Comparison of ENCODE assay signal across 8 mouse cellular contexts in the genomic region with DNA sequence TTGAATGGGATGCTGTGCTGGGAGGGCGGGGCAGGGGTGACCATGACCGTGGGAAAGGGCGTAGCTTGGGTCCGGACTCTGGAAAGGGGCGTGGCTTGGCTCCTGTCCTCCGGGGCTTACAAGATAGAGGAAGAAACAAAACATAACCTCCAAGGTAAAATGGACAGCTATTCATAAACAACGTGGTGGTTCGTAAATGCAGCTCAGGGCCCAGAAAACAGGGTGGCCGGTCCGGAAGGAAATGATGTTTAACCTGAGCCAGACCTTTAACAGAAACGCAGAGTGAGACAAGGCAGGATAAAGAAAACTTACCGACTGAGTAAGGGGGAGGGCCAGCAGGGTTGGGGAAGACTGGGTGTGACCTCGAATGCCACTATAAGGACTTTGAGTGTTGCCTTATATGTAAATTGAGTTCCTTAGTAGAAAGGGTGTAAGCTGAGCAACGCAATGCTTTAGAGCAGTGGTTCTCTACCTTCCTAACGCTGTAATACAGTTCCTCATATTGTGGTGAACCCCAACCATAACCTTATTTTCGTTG. TPM values are rescaled to one million over a fixed set of nuclear protein-coding genes. Genes with fewer than 3 reads are reported as not detected.
A peak's percentile ranks its signal among the peaks of the same experiment; 100 is the strongest.
DNase-seq lines count a peak whose midpoint lies in the region; ATAC-seq and TF ChIP-seq lines count a peak whose summit lies in the region.

No protein-coding gene starts in this region.

- peak; percentile 81 for DNase-seq in ZHBTc4 (ENCODE audit: low read depth, low spot score)
- peak; percentile 62 for DNase-seq in gastrocnemius, adult 2 months
- peak in 1 of 2 experiments; percentile 45 for DNase-seq in spleen, adult 2 months (ENCODE audit: low read depth in 1 of 2, low spot score in 2 of 2)
- no peak for DNase-seq in hindbrain, embryonic 11.5 days (ENCODE audit: low spot score)
- DNase-seq in retina, embryonic 14.5 days (ENCODE audit: low spot score), result no peak
- DNase-seq in embryo, embryonic 11 days, result no peak

- TF ChIP-seq POLR2A in spleen, adult 2 months (IDR thresholded peaks at IDR 0.05; ENCODE audit: low read depth, low read length), result no peak

- H3K9me3 ChIP-seq in intestine, embryonic 16.5 days (ENCODE audit: control insufficient read depth, low read length), result no peaks in the 10 kb centered on the region
- no peaks in the 10 kb centered on the region for H3K9me3 ChIP-seq in liver, embryonic 15.5 days (replicated peaks)
- H3K9me3 ChIP-seq in hindbrain, embryonic 11.5 days (ENCODE audit: control insufficient read depth, low read length), result no peaks in the 10 kb centered on the region

- peak overlapping the region; percentile 44 for H3K4me3 ChIP-seq in gastrocnemius, adult 2 months
- peak overlapping the region; percentile 16; the same call in 1 of the 2 replicates for H3K4me3 ChIP-seq in intestine, embryonic 16.5 days (ENCODE audit: low read length)
- peak overlapping the region; percentile 42 for H3K4me3 ChIP-seq in liver, embryonic 15.5 days (replicated peaks)
- peak overlapping the region; percentile 19; the same call in 1 of the 2 replicates for H3K4me3 ChIP-seq in spleen, adult 2 months (ENCODE audit: extremely low read depth, insufficient read depth, insufficient read length)
- no peak overlapping the region for H3K4me3 ChIP-seq in hindbrain, embryonic 11.5 days (ENCODE audit: low read depth, low read length)

- no peaks in the 10 kb centered on the region for H3K27me3 ChIP-seq in intestine, embryonic 16.5 days (replicated peaks; ENCODE audit: control insufficient read depth, insufficient read depth, low read length)
- peaks cover 5% of the 10 kb centered on the region; the same call in 1 of the 2 replicates for H3K27me3 ChIP-seq in liver, embryonic 15.5 days
- H3K27me3 ChIP-seq in spleen, adult 2 months (ENCODE audit: control insufficient read depth, insufficient read depth, low read length), result no peaks in the 10 kb centered on the region
- no peaks in the 10 kb centered on the region for H3K27me3 ChIP-seq in hindbrain, embryonic 11.5 days (ENCODE audit: control insufficient read depth, insufficient read depth, low read length)

- H3K27ac ChIP-seq in gastrocnemius, adult 2 months, result no peak overlapping the region
- H3K27ac ChIP-seq in intestine, embryonic 16.5 days (ENCODE audit: low read length), result no peak overlapping the region
- H3K27ac ChIP-seq in liver, embryonic 15.5 days (replicated peaks), result 0 out of 2 replicates have a peak overlapping the region, but pooled peaks have one; percentile 15
- peak overlapping the region; percentile 34 for H3K27ac ChIP-seq in spleen, adult 2 months (ENCODE audit: insufficient read depth, low read length)
- no peak overlapping the region for H3K27ac ChIP-seq in hindbrain, embryonic 11.5 days (ENCODE audit: low read depth, low read length)

- peaks cover 7% of the 10 kb centered on the region; the same call in 1 of the 2 replicates for H3K4me1 ChIP-seq in intestine, embryonic 16.5 days (ENCODE audit: control insufficient read depth, insufficient read depth, low read length)
- H3K4me1 ChIP-seq in liver, embryonic 15.5 days (replicated peaks), result peaks cover 20% of the 10 kb centered on the region
- H3K4me1 ChIP-seq in spleen, adult 2 months (ENCODE audit: control insufficient read depth, insufficient read depth, insufficient read length), result peaks cover 30% of the 10 kb centered on the region; the same call in 1 of the 2 replicates
- no peaks in the 10 kb centered on the region for H3K4me1 ChIP-seq in hindbrain, embryonic 11.5 days (replicated peaks; ENCODE audit: control insufficient read depth, insufficient read depth, low read length)

- no peak overlapping the region for H3K9ac ChIP-seq in intestine, embryonic 16.5 days (ENCODE audit: low read depth, low read length)
- H3K9ac ChIP-seq in liver, embryonic 15.5 days, result peak overlapping the region; percentile 36; the same call in 1 of the 2 replicates
- no peak overlapping the region for H3K9ac ChIP-seq in hindbrain, embryonic 11.5 days (ENCODE audit: low read depth, low read length)

- 28% methylated on average over 16 of the region's 16 CpGs for WGBS in intestine, embryonic 16.5 days
- 18% methylated on average over 16 of the region's 16 CpGs for WGBS in liver, embryonic 15.5 days (ENCODE audit: insufficient replicate concordance)
- 5% methylated on average over 16 of the region's 16 CpGs for WGBS in spleen, adult 2 months
- WGBS in hindbrain, embryonic 11.5 days, result 56% methylated on average over 16 of the region's 16 CpGs

- no peak for TF ChIP-seq CTCF in gastrocnemius, adult 2 months (IDR thresholded peaks at IDR 0.05)
- no peak for TF ChIP-seq CTCF in spleen, adult 2 months (IDR thresholded peaks at IDR 0.05; ENCODE audit: extremely low read depth, insufficient read depth, insufficient read length, insufficient replicate concordance)

- ATAC-seq in intestine, embryonic 16.5 days, result peak; percentile 78
- ATAC-seq in liver, embryonic 15.5 days (ENCODE audit: insufficient read depth), result peak; percentile 87
- ATAC-seq in hindbrain, embryonic 11.5 days (ENCODE audit: low FRiP score), result no peak

- intact Hi-C loops in gastrocnemius, adult 2 months (cut with DNase I), result no loop called here

- no peaks in the 10 kb centered on the region for H3K36me3 ChIP-seq in intestine, embryonic 16.5 days (ENCODE audit: control insufficient read depth, insufficient read depth, low read length)
- no peaks in the 10 kb centered on the region for H3K36me3 ChIP-seq in liver, embryonic 15.5 days (replicated peaks)
- H3K36me3 ChIP-seq in spleen, adult 2 months (ENCODE audit: control insufficient read depth, insufficient read depth, low read length), result peaks cover 2% of the 10 kb centered on the region; the same call in 1 of the 2 replicates
- H3K36me3 ChIP-seq in hindbrain, embryonic 11.5 days (ENCODE audit: control insufficient read depth, insufficient read depth, low read length), result no peaks in the 10 kb centered on the region

- peak overlapping the region; percentile 36 for H3K4me2 ChIP-seq in intestine, embryonic 16.5 days (ENCODE audit: low read depth, low read length)
- peak overlapping the region; percentile 68 for H3K4me2 ChIP-seq in liver, embryonic 15.5 days
- H3K4me2 ChIP-seq in hindbrain, embryonic 11.5 days (replicated peaks; ENCODE audit: low read depth, low read length), result no peak overlapping the region

RNA-seq across cellular contexts. Expression of a gene that starts 26.9 kb away (rescaled TPM):
- total RNA-seq in gastrocnemius, adult 2 months (2021), result under 1 TPM in 1 of 2 experiments, not detected in 1; 0.31 TPM
- polyA plus RNA-seq in intestine, embryonic 16.5 days (2015; fragmentation: Nextera tagmentation; extraction: Ambion mirVana), result 0.47 and 0.86 TPM in 2 replicates
- polyA plus RNA-seq in liver, embryonic 15.5 days (2015; fragmentation: Nextera tagmentation; extraction: Ambion mirVana), result 16.8 and 23.3 TPM in 2 replicates
- polyA plus RNA-seq in spleen, adult 2 months (2012; rRNA removed), result 54.4 and 58.2 TPM in 2 replicates
- polyA plus RNA-seq in hindbrain, embryonic 11.5 days (2014; fragmentation: Nextera tagmentation; extraction: Ambion mirVana), result 3.0 and 3.9 TPM in 2 replicates

RNA-seq across cellular contexts. Expression of a gene that starts 34.3 kb away (rescaled TPM):
- not detected for total RNA-seq in gastrocnemius, adult 2 months (2021)
- polyA plus RNA-seq in intestine, embryonic 16.5 days (2015; fragmentation: Nextera tagmentation; extraction: Ambion mirVana), result not detected in 2 replicates
- polyA plus RNA-seq in liver, embryonic 15.5 days (2015; fragmentation: Nextera tagmentation; extraction: Ambion mirVana), result not detected in 2 replicates
- 0.05 TPM in 2 replicates for polyA plus RNA-seq in spleen, adult 2 months (2012; rRNA removed)
- not detected in 2 replicates for polyA plus RNA-seq in hindbrain, embryonic 11.5 days (2014; fragmentation: Nextera tagmentation; extraction: Ambion mirVana)

Comparison
In these comparisons a context has a peak if more than half of its experiments do, and no peak if none do; other contexts are left out.
1. DNase-seq: peak in ZHBTc4 (single experiment) and gastrocnemius, adult 2 months (single experiment); none in hindbrain, embryonic 11.5 days (single experiment), retina, embryonic 14.5 days (single experiment) and embryo, embryonic 11 days (single experiment).
2. H3K27ac ChIP-seq: peak in liver, embryonic 15.5 days (single experiment) and spleen, adult 2 months (single experiment); none in gastrocnemius, adult 2 months (single experiment), intestine, embryonic 16.5 days (single experiment) and hindbrain, embryonic 11.5 days (single experiment).